16 mouse cellular contexts compared by ENCODE assay signal in the genomic region with DNA sequence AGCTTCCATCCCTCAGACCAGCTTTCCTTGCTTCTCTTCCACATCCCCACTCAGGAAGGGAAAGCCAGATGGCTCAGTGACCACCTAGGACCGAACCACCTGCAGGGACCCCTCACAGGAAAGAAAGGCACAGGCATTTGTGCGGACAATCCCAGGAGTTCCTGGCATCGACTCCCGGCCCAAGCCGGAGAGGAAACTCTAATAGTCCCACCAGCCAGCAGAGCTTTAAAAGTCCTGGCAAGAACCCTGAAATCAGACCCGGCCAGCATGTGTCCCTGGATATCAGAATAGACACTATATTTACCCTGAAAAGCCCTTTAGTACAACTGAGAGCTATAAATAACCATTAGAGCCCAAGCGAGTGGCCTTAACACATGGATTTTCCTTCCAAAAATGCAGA. TPM values are rescaled to one million over a fixed set of nuclear protein-coding genes. Genes with fewer than 3 reads are reported as not detected.
A peak's percentile ranks its signal among the peaks of the same experiment; 100 is the strongest.
DNase-seq lines count a peak whose midpoint lies in the region; ATAC-seq lines count a peak whose summit lies in the region.
"Had no signal": no experiment of that assay in that cellular context is flagged by ENCODE, and none has a peak within 500 bp of the region (broad histone marks: within the 10 kb centered on the region; RNA-seq: fewer than 3 reads in every experiment).

TSS of gene Dhrs7c (plus strand) at position 257 of the 400 bp plus-strand sequence.

- H3K4me2 ChIP-seq in embryonic facial prominence, embryonic 15.5 days (replicated peaks), result no peak within 1 kb of the TSS
- H3K4me2 ChIP-seq: hindbrain, embryonic 13.5 days; liver, embryonic 11.5 days; lung, embryonic 15.5 days had no signal

- no peak within 1 kb of the TSS for H3K27ac ChIP-seq in embryonic facial prominence, embryonic 15.5 days (replicated peaks)
- H3K27ac ChIP-seq: hindbrain, embryonic 13.5 days; lung, embryonic 15.5 days had no signal

- peak; percentile 57 to 84 for DNase-seq in cerebellum, postnatal 14 days
- no peak for DNase-seq in cerebellum, adult 11-12 months
- peak in 1 of 2 experiments; percentile 58 for DNase-seq in gastrocnemius, postnatal 4 days (ENCODE audit: low spot score in 2 of 2)
- DNase-seq in heart, postnatal 10 days, result peak; percentile 74 to 83
- DNase-seq in testis, postnatal 10 days (ENCODE audit: low spot score), result no peak
- no peak for DNase-seq in thymus, postnatal 36 days
- DNase-seq: kidney, adult 11 months; layer of hippocampus, postnatal 36 days; thymus, adult 2 months had no signal

- H3K36me3 ChIP-seq in embryonic facial prominence, embryonic 15.5 days, result no peaks in the 10 kb centered on the region
- H3K36me3 ChIP-seq: hindbrain, embryonic 13.5 days; lung, embryonic 15.5 days had no signal

- no peak within 1 kb of the TSS for H3K9ac ChIP-seq in embryonic facial prominence, embryonic 15.5 days
- H3K9ac ChIP-seq: hindbrain, embryonic 13.5 days; lung, embryonic 15.5 days had no signal

- no peaks in the 10 kb centered on the region for H3K27me3 ChIP-seq in embryonic facial prominence, embryonic 15.5 days
- H3K27me3 ChIP-seq: hindbrain, embryonic 13.5 days; lung, embryonic 15.5 days had no signal

- peaks cover 9% of the 10 kb centered on the region; the same call in 1 of the 2 replicates for H3K4me1 ChIP-seq in embryonic facial prominence, embryonic 15.5 days
- H3K4me1 ChIP-seq: hindbrain, embryonic 13.5 days; lung, embryonic 15.5 days had no signal

- intact Hi-C loops in heart, postnatal 10 days (cut with DNase I), result no loop called here

- H3K4me3 ChIP-seq in embryonic facial prominence, embryonic 15.5 days (replicated peaks), result 0 out of 2 replicates have a peak within 1 kb of the TSS, but pooled peaks have one; percentile 8
- H3K4me3 ChIP-seq: hindbrain, embryonic 13.5 days; lung, embryonic 15.5 days had no signal

- 58% methylated on average over 7 of the region's 7 CpGs for WGBS in embryonic facial prominence, embryonic 15.5 days

- no peak for ATAC-seq in embryonic facial prominence, embryonic 15.5 days (ENCODE audit: insufficient number of reproducible peaks, low FRiP score, low TSS enrichment, low read depth)
- ATAC-seq in erythroblast, adult 5-6 weeks (replicated peaks; ENCODE audit: low FRiP score, poor library complexity, severe bottlenecking), result no peak

- H3K9me3 ChIP-seq in embryonic facial prominence, embryonic 15.5 days (replicated peaks), result no peaks in the 10 kb centered on the region
- H3K9me3 ChIP-seq: hindbrain, embryonic 13.5 days; lung, embryonic 15.5 days had no signal

RNA-seq across cellular contexts. Expression of gene Dhrs7c, which starts in this region (rescaled TPM):
- polyA plus RNA-seq in embryonic facial prominence, embryonic 15.5 days (2015; fragmentation: Nextera tagmentation; extraction: Ambion mirVana), result 8.5 and 9.2 TPM in 2 replicates
- 100 to 1,000 TPM; 312 to 366 TPM for total RNA-seq in gastrocnemius, postnatal 4 days (2021)
- total RNA-seq in heart, postnatal 10 days (2021), result 100 to 1,000 TPM; 216 to 229 TPM
- total RNA-seq in erythroblast, adult 5-6 weeks (2015; ENCODE audit: low replicate concordance), result not detected in 2 replicates
- total RNA-seq in erythroblast, adult 5-6 weeks (2017; ENCODE audit: low replicate concordance), result not detected in 2 replicates
- total RNA-seq: layer of hippocampus, postnatal 36 days; megakaryocyte, adult 5-6 weeks had no signal
- polyA plus RNA-seq: brain, embryonic 14.5 days; hindbrain, embryonic 13.5 days; liver, embryonic 11.5 days had no signal

Comparison
In these comparisons a context has a peak if more than half of its experiments do, and no peak if none do; other contexts are left out.
1. RNA of gene Dhrs7c (total RNA-seq): 312 to 366 TPM in gastrocnemius, postnatal 4 days and 216 to 229 TPM in heart, postnatal 10 days; not detected in erythroblast, adult 5-6 weeks; every median in the first group is over 100 times any median in the second.
2. DNase-seq: peak in cerebellum, postnatal 14 days (2 of 2) and heart, postnatal 10 days (2 of 2); none in cerebellum, adult 11-12 months (single experiment), testis, postnatal 10 days (single experiment) and thymus, postnatal 36 days (0 of 2).